ENCODE assay signal across 23 mouse cellular contexts in genomic region chr17:14103018-14103417, GRCm38 (mm10). TPM values are rescaled to one million over a fixed set of nuclear protein-coding genes. Genes with fewer than 3 reads are reported as not detected.
DNase-seq lines count a peak whose midpoint lies in the region; ATAC-seq and TF ChIP-seq lines count a peak whose summit lies in the region.
"Not testable (repeated sequence)": the region's sequence is repeated elsewhere in the genome, so short reads cannot be mapped to it uniquely, and the experiment has no call there.
"Had no signal": no experiment of that assay in that cellular context is flagged by ENCODE, and none has a peak within 500 bp of the region (broad histone marks: within the 10 kb centered on the region; RNA-seq: fewer than 3 reads in every experiment).

No protein-coding gene starts in this region.

- DNase-seq in 3T3-L1 (ENCODE audit: low read depth, low spot score), result peak; percentile 45
- not testable (repeated sequence) for DNase-seq in Patski (ENCODE audit: low read depth, low spot score); forebrain, postnatal 0 days; liver, postnatal 0 days
- DNase-seq in heart, postnatal 4 days, result peak; percentile 26
- peak; percentile 30 to 36 for DNase-seq in kidney, postnatal 4 days

- in situ Hi-C loops in Patski (cut with MboI; ENCODE audit: low pct_unique_long_range_greater_than_20kb), result not testable (repeated sequence)

- H3K27me3 ChIP-seq in Patski; forebrain, postnatal 0 days (ENCODE audit: insufficient read depth, low read length); liver, postnatal 0 days (ENCODE audit: insufficient read depth, low read length); small intestine, adult 2 months (ENCODE audit: control insufficient read depth, insufficient read depth, low read length): not testable (repeated sequence)

- not testable (repeated sequence) for TF ChIP-seq POLR2A in cortical plate, adult 2 months (IDR thresholded peaks at IDR 0.05; ENCODE audit: extremely low read depth, insufficient read depth, low read length); small intestine, adult 2 months (IDR thresholded peaks at IDR 0.05; ENCODE audit: low read depth, low read length)

- TF ChIP-seq EP300 in liver, postnatal 0 days (IDR thresholded peaks at IDR 0.05; ENCODE audit: low read depth), result not testable (repeated sequence)

- not testable (repeated sequence) for H3K9ac ChIP-seq in forebrain, postnatal 0 days; liver, postnatal 0 days (replicated peaks)

- 13% methylated on average over 3 of the region's 3 CpGs for WGBS in forebrain, postnatal 0 days
- WGBS in liver, postnatal 0 days (ENCODE audit: insufficient replicate concordance), result 24% methylated on average over 3 of the region's 3 CpGs
- 25% methylated on average over 3 of the region's 3 CpGs for WGBS in small intestine, adult 2 months

- not testable (repeated sequence) for H3K27ac ChIP-seq in cortical plate, adult 2 months (ENCODE audit: insufficient read depth, low read length); forebrain, postnatal 0 days (ENCODE audit: low read depth, low read length); liver, postnatal 0 days (ENCODE audit: low read depth); small intestine, adult 2 months (ENCODE audit: insufficient read depth, low read depth, low read length)

- H3K36me3 ChIP-seq in forebrain, postnatal 0 days (ENCODE audit: insufficient read depth); liver, postnatal 0 days (replicated peaks; ENCODE audit: insufficient read depth, low read length); small intestine, adult 2 months (ENCODE audit: control insufficient read depth, insufficient read depth, low read length): not testable (repeated sequence)

- POLR2A ChIA-PET in Patski (lab: Charles Lee), result not testable (repeated sequence)

- H3K4me2 ChIP-seq in forebrain, postnatal 0 days (ENCODE audit: low read depth); liver, postnatal 0 days (ENCODE audit: low read depth, low read length): not testable (repeated sequence)

- not testable (repeated sequence) for H3K4me3 ChIP-seq in cortical plate, adult 2 months (ENCODE audit: insufficient read depth, low read length); forebrain, postnatal 0 days (ENCODE audit: low read depth, low read length); liver, postnatal 0 days (ENCODE audit: low read depth, low read length); small intestine, adult 2 months (ENCODE audit: low read depth, low read length)

- H3K9me3 ChIP-seq in forebrain, postnatal 0 days (ENCODE audit: low read length); liver, postnatal 0 days (ENCODE audit: low read length): not testable (repeated sequence)

- CTCF ChIA-PET in Patski (lab: Charles Lee), result interaction anchor here (0.7 to 1.4 kb wide), 4 partner anchors 10 to 117 kb away, joined by 3 to 4 read pairs (median 4); no protein-coding TSS in a partner anchor

- H3K4me1 ChIP-seq in cortical plate, adult 2 months (ENCODE audit: control insufficient read depth, insufficient read depth, low read length); forebrain, postnatal 0 days (ENCODE audit: insufficient read depth); liver, postnatal 0 days (ENCODE audit: insufficient read depth); small intestine, adult 2 months (ENCODE audit: control insufficient read depth, insufficient read depth, insufficient read length, low read length): not testable (repeated sequence)

- not testable (repeated sequence) for ATAC-seq in Patski; forebrain, postnatal 0 days; liver, postnatal 0 days

- peak; percentile 50 for TF ChIP-seq CTCF in Patski (IDR thresholded peaks at IDR 0.05)
- TF ChIP-seq CTCF in cortical plate, adult 2 months (IDR thresholded peaks at IDR 0.05; ENCODE audit: extremely low read depth, insufficient read depth, low read length), result peak; percentile 28; the same call in 1 of the 2 replicates
- peak; percentile 25; the same call in 1 of the 2 replicates for TF ChIP-seq CTCF in forebrain, postnatal 0 days (IDR thresholded peaks at IDR 0.05; ENCODE audit: low read depth)
- peak; percentile 42 for TF ChIP-seq CTCF in liver, postnatal 0 days (IDR thresholded peaks at IDR 0.05; ENCODE audit: low read depth)
- peak; percentile 13; the same call in 1 of the 2 replicates for TF ChIP-seq CTCF in small intestine, adult 2 months (IDR thresholded peaks at IDR 0.05; ENCODE audit: extremely low read depth, insufficient read length, insufficient replicate concordance, low read depth, low read length)

RNA-seq across cellular contexts. Expression of gene Gm7358, which starts 43.7 kb away (rescaled TPM):
- polyA plus RNA-seq in Patski (2021), result not detected
- polyA plus RNA-seq in cortical plate, adult 2 months (2012; rRNA removed), result not detected in 2 replicates
- total RNA-seq in forebrain, postnatal 0 days (2014; rRNA removed), result not detected in 2 replicates
- polyA plus RNA-seq in forebrain, postnatal 0 days (2015; fragmentation: Nextera tagmentation; extraction: Ambion mirVana), result not detected in 2 replicates
- not detected for total RNA-seq in heart, postnatal 4 days (2021)
- not detected in 2 replicates for polyA plus RNA-seq in liver, postnatal 0 days (2015; fragmentation: Nextera tagmentation; extraction: Ambion mirVana)
- polyA plus RNA-seq in small intestine, adult 2 months (2012; rRNA removed), result not detected in 2 replicates
- total RNA-seq: adrenal gland, postnatal 4 days; gastrocnemius, postnatal 4 days; heart, postnatal 36 days; left cerebral cortex, adult 18-20 months; left cerebral cortex, postnatal 4 days; megakaryocyte progenitor cell, adult 5-6 weeks had no signal
- polyA plus RNA-seq: cerebellum, adult 2 months; embryonic facial prominence, embryonic 14.5 days; forebrain, embryonic 16.5 days; heart, embryonic 12.5 days; hindbrain, embryonic 15.5 days; liver, embryonic 12.5 days; lung, embryonic 16.5 days; midbrain, embryonic 12.5 days; neural tube, embryonic 12.5 days had no signal
